Mouse (Mus musculus) left cerebral cortex, postnatal 36 days (tissue): ENCODE results near the gene Fbxl5. TPM values are rescaled to one million over a fixed set of nuclear protein-coding genes. Genes with fewer than 3 reads are reported as not detected.

Source experiments
- DNase-seq, 2 experiments: peaks; one replicate each; pipeline ENCODE4 v3.0.0; 2021 to 2022; ENCODE audit warnings: low spot score in 2 of 2, mixed read lengths in 1 of 2
- intact Hi-C: fragments of 180-260 bp; cut with DNase I; formaldehyde crosslinking; loops from one replicate; pipeline ENCODE4 v1.15.1; 2025
- total RNA-seq, 2 experiments: library from RNA; stranded (reverse); gene quantifications; 2 replicates each; pipeline ENCODE4 v1.2.3; 2021

Gene Fbxl5
- total RNA-seq, 2 experiments from 2014 or later = 75.0 to 91.4 TPM

- DNase-seq = no peak
Measured at GRCm38 (mm10) chr5:43723830-43724229, 97.6 kb downstream of the Fbxl5 start.

GRCm38 (mm10) chr5:43722452-43722783 lies 99.0 kb downstream of the Fbxl5 start:
- intact Hi-C loops = no loop called here
- DNase-seq = no peak

More at GRCm38 (mm10) chr5:43723830-43724229, 97.6 kb downstream of the Fbxl5 start:
- intact Hi-C loops = no loop called here

GRCm38 (mm10) chr5:43721538-43722451 lies 99.6 kb downstream of the Fbxl5 start:
- intact Hi-C loops = no loop called here
- DNase-seq = no peak

- intact Hi-C loops = no loop called here
- no peak for DNase-seq
Measured at GRCm38 (mm10) chr5:43699240-43699639, 122.2 kb downstream of the Fbxl5 start.

- no peak for DNase-seq
Measured at GRCm38 (mm10) chr5:43697133-43697532, 124.3 kb downstream of the Fbxl5 start.

More at GRCm38 (mm10) chr5:43697133-43697532, 124.3 kb downstream of the Fbxl5 start:
- intact Hi-C loops = no loop called here

Other genes with a start within 250 kb of the Fbxl5 start
- 10 to 100 TPM; 16.0 to 17.9 TPM for gene Cc2d2a, start 159.3 kb downstream of the Fbxl5 start, total RNA-seq
- gene Bst1, start 2.8 kb downstream of the Fbxl5 start, total RNA-seq = not detected
- 1 to 10 TPM; 2.2 TPM for gene Cd38, start 46.9 kb upstream of the Fbxl5 start, total RNA-seq
- gene Gm7879, start 91.5 kb upstream of the Fbxl5 start, total RNA-seq = 10 to 100 TPM; 11.4 to 13.5 TPM
- gene Fgfbp1, start 160.1 kb upstream of the Fbxl5 start, total RNA-seq = 1 to 10 TPM; 2.2 to 3.8 TPM